Mouse (Mus musculus) testis, adult 2 months (tissue): ENCODE measurements around the gene Cbr4.

Source experiments
- CTCF ChIP-seq: fragments of 200-500 bp; IDR thresholded peaks from 2 replicates; pipeline ENCODE4 v1.5.1; 2012; ENCODE audit warnings: low read depth, mild to moderate bottlenecking, inconsistent platforms, low read length, moderate library complexity; ENCODE audit not compliant: control insufficient read depth, insufficient read depth, insufficient replicate concordance
- POLR2A ChIP-seq: fragments of 200-500 bp; IDR thresholded peaks from 2 replicates; pipeline ENCODE4 v1.6.1; 2012; ENCODE audit warnings: low read depth, mild to moderate bottlenecking, inconsistent platforms, low read length, moderate library complexity; ENCODE audit not compliant: control insufficient read depth

DNA sequence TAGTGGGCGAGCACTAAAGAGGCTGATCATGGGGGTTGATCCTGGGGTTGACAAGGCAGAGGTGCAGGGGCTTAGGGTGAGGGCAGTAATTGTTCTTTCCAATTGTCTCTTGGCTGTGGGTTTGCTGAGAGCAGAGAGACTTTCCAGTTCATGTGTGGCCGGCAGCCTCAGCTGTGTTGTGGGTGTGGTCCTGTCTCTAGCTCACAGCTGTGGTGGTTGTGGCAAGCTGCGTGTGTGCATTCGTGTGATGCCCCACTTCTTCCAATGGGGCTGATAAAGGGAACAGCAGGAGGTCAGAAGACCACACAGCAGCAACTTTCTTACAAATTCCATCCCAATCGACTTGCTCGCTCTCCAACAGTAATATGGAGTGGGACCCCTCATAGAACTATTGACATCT, 41.1 kb downstream of the Cbr4 start:
- TF ChIP-seq POLR2A = no peak
- TF ChIP-seq CTCF = no peak
